ENCODE assay signal across 7 mouse cellular contexts in genomic region chr2:164912151-164912550, GRCm38 (mm10). TPM values are rescaled to one million over a fixed set of nuclear protein-coding genes. Genes with fewer than 3 reads are reported as not detected.
DNase-seq lines count a peak whose midpoint lies in the region; ATAC-seq and TF ChIP-seq lines count a peak whose summit lies in the region.

No protein-coding gene starts in this region.

- H3K9ac ChIP-seq in hindbrain, embryonic 16.5 days (ENCODE audit: low read depth, low read length): peak overlapping the region; percentile 95
- peak overlapping the region; percentile 96 for H3K9ac ChIP-seq in limb, embryonic 14.5 days (ENCODE audit: low read depth, low read length, severe bottlenecking)
- H3K9ac ChIP-seq in midbrain, embryonic 16.5 days (ENCODE audit: low read depth, low read length): peak overlapping the region; percentile 95

- peak overlapping the region; percentile 90 for H3K4me2 ChIP-seq in hindbrain, embryonic 16.5 days (ENCODE audit: low read length)
- peak overlapping the region; percentile 80 for H3K4me2 ChIP-seq in limb, embryonic 14.5 days (replicated peaks; ENCODE audit: low read depth, low read length, severe bottlenecking)
- H3K4me2 ChIP-seq in midbrain, embryonic 16.5 days (ENCODE audit: low read length): peak overlapping the region; percentile 92

- H3K27me3 ChIP-seq in forebrain, embryonic 10.5 days (ENCODE audit: poor library complexity, severe bottlenecking): no peaks in the 10 kb centered on the region
- no peaks in the 10 kb centered on the region for H3K27me3 ChIP-seq in hindbrain, embryonic 16.5 days (replicated peaks; ENCODE audit: control insufficient read depth, insufficient read depth, low read length)
- H3K27me3 ChIP-seq in limb, embryonic 14.5 days (ENCODE audit: control insufficient read depth, insufficient read depth, low read length): no peaks in the 10 kb centered on the region
- no peaks in the 10 kb centered on the region for H3K27me3 ChIP-seq in midbrain, embryonic 16.5 days (ENCODE audit: control insufficient read depth, insufficient read depth, low read depth, low read length)

- no peak for TF ChIP-seq POLR2A in limb, embryonic 14.5 days (IDR thresholded peaks at IDR 0.05; ENCODE audit: borderline replicate concordance, extremely low read depth, insufficient read depth, insufficient read length)

- H3K4me1 ChIP-seq in forebrain, embryonic 10.5 days: peaks cover 34% of the 10 kb centered on the region
- H3K4me1 ChIP-seq in hindbrain, embryonic 16.5 days (ENCODE audit: control insufficient read depth, insufficient read depth, low read depth, low read length): peaks cover 20% of the 10 kb centered on the region
- peaks cover 16% of the 10 kb centered on the region for H3K4me1 ChIP-seq in limb, embryonic 14.5 days (ENCODE audit: control insufficient read depth, insufficient read depth, low read length)
- peaks cover 19% of the 10 kb centered on the region for H3K4me1 ChIP-seq in midbrain, embryonic 16.5 days (ENCODE audit: control insufficient read depth, insufficient read depth, low read length)

- peak; percentile 78 for DNase-seq in CD4-positive, CD25-positive, alpha-beta regulatory T cell, adult 2 months (ENCODE audit: low read depth, low spot score)
- DNase-seq in ES-CJ7 (ENCODE audit: low read depth, low spot score): peak; percentile 40
- no peak for DNase-seq in forebrain, embryonic 10.5 days (ENCODE audit: extremely low spot score, low spot score)
- peak; percentile 24 for DNase-seq in limb, embryonic 14.5 days (ENCODE audit: low spot score)
- no peak for DNase-seq in retina, postnatal 1 day

- 0 out of 2 replicates have a peak, but pooled peaks have one; percentile 3 for ATAC-seq in hindbrain, embryonic 16.5 days
- ATAC-seq in limb, embryonic 14.5 days (ENCODE audit: low FRiP score, low read depth): peak; percentile 21; the same call in 1 of the 2 replicates
- peak; percentile 1; the same call in 1 of the 2 replicates for ATAC-seq in midbrain, embryonic 16.5 days

- H3K27ac ChIP-seq in forebrain, embryonic 10.5 days: peak overlapping the region; percentile 96
- H3K27ac ChIP-seq in hindbrain, embryonic 16.5 days (ENCODE audit: low read depth, low read length): peak overlapping the region; percentile 100
- H3K27ac ChIP-seq in limb, embryonic 14.5 days (replicated peaks; ENCODE audit: low read depth, low read length): peak overlapping the region; percentile 100
- H3K27ac ChIP-seq in midbrain, embryonic 16.5 days (ENCODE audit: low read length): peak overlapping the region; percentile 100

- H3K9me3 ChIP-seq in forebrain, embryonic 10.5 days: 0 out of 2 replicates have a peak, but pooled peaks cover 4% of the 10 kb centered on the region
- H3K9me3 ChIP-seq in hindbrain, embryonic 16.5 days (ENCODE audit: control insufficient read depth, low read length): no peaks in the 10 kb centered on the region
- no peaks in the 10 kb centered on the region for H3K9me3 ChIP-seq in limb, embryonic 14.5 days (ENCODE audit: control insufficient read depth, low read length)
- no peaks in the 10 kb centered on the region for H3K9me3 ChIP-seq in midbrain, embryonic 16.5 days (replicated peaks; ENCODE audit: control insufficient read depth, low read length, poor library complexity, severe bottlenecking)

- peak overlapping the region; percentile 63 for H3K4me3 ChIP-seq in forebrain, embryonic 10.5 days
- peak overlapping the region; percentile 91 for H3K4me3 ChIP-seq in hindbrain, embryonic 16.5 days (ENCODE audit: low read length)
- peak overlapping the region; percentile 82 for H3K4me3 ChIP-seq in limb, embryonic 14.5 days (replicated peaks; ENCODE audit: low read length)
- H3K4me3 ChIP-seq in midbrain, embryonic 16.5 days (ENCODE audit: low read depth, low read length): peak overlapping the region; percentile 72

- 26% methylated on average over 12 of the region's 12 CpGs for WGBS in forebrain, embryonic 10.5 days
- 24% methylated on average over 12 of the region's 12 CpGs for whole genome bisulfite sequencing in hindbrain, embryonic 16.5 days
- whole genome bisulfite sequencing in limb, embryonic 14.5 days: 20% methylated on average over 12 of the region's 12 CpGs
- WGBS in midbrain, embryonic 16.5 days: 24% methylated on average over 12 of the region's 12 CpGs

- H3K36me3 ChIP-seq in forebrain, embryonic 10.5 days (replicated peaks): peaks cover 36% of the 10 kb centered on the region
- H3K36me3 ChIP-seq in hindbrain, embryonic 16.5 days (ENCODE audit: control insufficient read depth, insufficient read depth, low read length): peaks cover 22% of the 10 kb centered on the region
- peaks cover 25% of the 10 kb centered on the region for H3K36me3 ChIP-seq in limb, embryonic 14.5 days (ENCODE audit: control insufficient read depth, insufficient read depth, low read length)
- peaks cover 13% of the 10 kb centered on the region for H3K36me3 ChIP-seq in midbrain, embryonic 16.5 days (ENCODE audit: control insufficient read depth, insufficient read depth, low read length)

RNA-seq across cellular contexts. Expression of gene Zfp335, which starts 0.6 kb away (rescaled TPM):
- 16.0 and 16.6 TPM in 2 replicates for polyA plus RNA-seq in forebrain, embryonic 10.5 days (2016; fragmentation: Nextera tagmentation; extraction: Ambion mirVana)
- polyA plus RNA-seq in hindbrain, embryonic 16.5 days (2015; fragmentation: Nextera tagmentation; extraction: Ambion mirVana): 13.4 and 17.1 TPM in 2 replicates
- 37.9 and 48.9 TPM in 2 replicates for polyA plus RNA-seq in limb, embryonic 14.5 days (2012; rRNA removed)
- polyA plus RNA-seq in limb, embryonic 14.5 days (2014; fragmentation: Nextera tagmentation; extraction: Ambion mirVana): 13.7 and 17.7 TPM in 2 replicates
- 16.2 and 16.9 TPM in 2 replicates for polyA plus RNA-seq in midbrain, embryonic 16.5 days (2015; fragmentation: Nextera tagmentation; extraction: Ambion mirVana)

RNA-seq across cellular contexts. Expression of gene Mmp9, which starts 28.4 kb away (rescaled TPM):
- 0.45 TPM in 1 of 2 replicates, not detected in the other for polyA plus RNA-seq in forebrain, embryonic 10.5 days (2016; fragmentation: Nextera tagmentation; extraction: Ambion mirVana)
- polyA plus RNA-seq in hindbrain, embryonic 16.5 days (2015; fragmentation: Nextera tagmentation; extraction: Ambion mirVana): 22.5 and 29.3 TPM in 2 replicates
- polyA plus RNA-seq in limb, embryonic 14.5 days (2012; rRNA removed): 16.7 and 20.3 TPM in 2 replicates
- 13.6 and 19.1 TPM in 2 replicates for polyA plus RNA-seq in limb, embryonic 14.5 days (2014; fragmentation: Nextera tagmentation; extraction: Ambion mirVana)
- 26.7 and 28.0 TPM in 2 replicates for polyA plus RNA-seq in midbrain, embryonic 16.5 days (2015; fragmentation: Nextera tagmentation; extraction: Ambion mirVana)

RNA-seq across cellular contexts. Expression of gene Pcif1, which starts 33.0 kb away (rescaled TPM):
- 78.3 and 84.6 TPM in 2 replicates for polyA plus RNA-seq in forebrain, embryonic 10.5 days (2016; fragmentation: Nextera tagmentation; extraction: Ambion mirVana)
- 71.3 and 77.6 TPM in 2 replicates for polyA plus RNA-seq in hindbrain, embryonic 16.5 days (2015; fragmentation: Nextera tagmentation; extraction: Ambion mirVana)
- 40.5 and 48.6 TPM in 2 replicates for polyA plus RNA-seq in limb, embryonic 14.5 days (2012; rRNA removed)
- polyA plus RNA-seq in limb, embryonic 14.5 days (2014; fragmentation: Nextera tagmentation; extraction: Ambion mirVana): 66.4 and 73.0 TPM in 2 replicates
- polyA plus RNA-seq in midbrain, embryonic 16.5 days (2015; fragmentation: Nextera tagmentation; extraction: Ambion mirVana): 78.9 and 85.6 TPM in 2 replicates

RNA-seq across cellular contexts. Expression of gene Slc12a5, which starts 48.5 kb away (rescaled TPM):
- polyA plus RNA-seq in forebrain, embryonic 10.5 days (2016; fragmentation: Nextera tagmentation; extraction: Ambion mirVana): 0.92 and 0.93 TPM in 2 replicates
- 52.7 and 54.9 TPM in 2 replicates for polyA plus RNA-seq in hindbrain, embryonic 16.5 days (2015; fragmentation: Nextera tagmentation; extraction: Ambion mirVana)
- polyA plus RNA-seq in limb, embryonic 14.5 days (2012; rRNA removed): 6.9 and 7.0 TPM in 2 replicates
- 0.72 and 0.88 TPM in 2 replicates for polyA plus RNA-seq in limb, embryonic 14.5 days (2014; fragmentation: Nextera tagmentation; extraction: Ambion mirVana)
- polyA plus RNA-seq in midbrain, embryonic 16.5 days (2015; fragmentation: Nextera tagmentation; extraction: Ambion mirVana): 52.8 and 57.7 TPM in 2 replicates

RNA-seq across cellular contexts. Expression of gene Pltp, which starts 54.6 kb away (rescaled TPM):
- polyA plus RNA-seq in forebrain, embryonic 10.5 days (2016; fragmentation: Nextera tagmentation; extraction: Ambion mirVana): 36.6 and 40.0 TPM in 2 replicates
- polyA plus RNA-seq in hindbrain, embryonic 16.5 days (2015; fragmentation: Nextera tagmentation; extraction: Ambion mirVana): 127 and 140 TPM in 2 replicates
- 45.5 and 55.3 TPM in 2 replicates for polyA plus RNA-seq in limb, embryonic 14.5 days (2012; rRNA removed)
- 51.1 and 56.2 TPM in 2 replicates for polyA plus RNA-seq in limb, embryonic 14.5 days (2014; fragmentation: Nextera tagmentation; extraction: Ambion mirVana)
- 83.9 and 84.4 TPM in 2 replicates for polyA plus RNA-seq in midbrain, embryonic 16.5 days (2015; fragmentation: Nextera tagmentation; extraction: Ambion mirVana)

Comparison
In these comparisons a context has a peak if more than half of its experiments do, and no peak if none do; other contexts are left out.
1. DNase-seq: peak in CD4-positive, CD25-positive, alpha-beta regulatory T cell, adult 2 months (single experiment), ES-CJ7 (single experiment) and limb, embryonic 14.5 days (single experiment); none in forebrain, embryonic 10.5 days (single experiment) and retina, postnatal 1 day (single experiment).
2. RNA of gene Mmp9, which starts 28.4 kb away (polyA plus RNA-seq): 26.7 to 28.0 TPM in midbrain, embryonic 16.5 days, 22.5 to 29.3 TPM in hindbrain, embryonic 16.5 days and 13.6 to 20.3 TPM in limb, embryonic 14.5 days; 0.45 TPM in forebrain, embryonic 10.5 days; every median in the first group is over 10 times any median in the second.
3. Peak in every context shown above with its lines, with median percentiles within 50 percentile points of each other: H3K27ac ChIP-seq, H3K4me3 ChIP-seq, ATAC-seq, H3K4me2 ChIP-seq and H3K9ac ChIP-seq.